Mouse (Mus musculus) lung, postnatal 0 days (tissue): ENCODE results near the gene Lztr1.

ENCODE experiments used
- CTCF ChIP-seq: IDR thresholded peaks from 2 replicates; pipeline ENCODE4 v1.5.1; 2016; ENCODE audit warnings: antibody characterized with exemption, mild to moderate bottlenecking
- EP300 ChIP-seq: IDR thresholded peaks from 2 replicates; pipeline ENCODE4 v1.6.1; 2016; ENCODE audit warnings: antibody characterized with exemption, mild to moderate bottlenecking, control low read depth

GRCm38 (mm10) chr16:17507018-17507552 is 1.4 kb upstream of the Lztr1 start:
- TF ChIP-seq CTCF (no peak), EP300 (no peak)
